Mouse (Mus musculus) lung, postnatal 25 days (tissue): ENCODE results near the gene Olfr1391.
"Not testable (repeated sequence)": the region's sequence is repeated elsewhere in the genome, so short reads cannot be mapped to it uniquely, and the experiment has no call there.

ENCODE experiments used
- DNase-seq: peaks from one replicate; pipeline ENCODE4 v3.0.0; 2022; ENCODE audit warnings: low spot score

Olfr1391 gene

DNA sequence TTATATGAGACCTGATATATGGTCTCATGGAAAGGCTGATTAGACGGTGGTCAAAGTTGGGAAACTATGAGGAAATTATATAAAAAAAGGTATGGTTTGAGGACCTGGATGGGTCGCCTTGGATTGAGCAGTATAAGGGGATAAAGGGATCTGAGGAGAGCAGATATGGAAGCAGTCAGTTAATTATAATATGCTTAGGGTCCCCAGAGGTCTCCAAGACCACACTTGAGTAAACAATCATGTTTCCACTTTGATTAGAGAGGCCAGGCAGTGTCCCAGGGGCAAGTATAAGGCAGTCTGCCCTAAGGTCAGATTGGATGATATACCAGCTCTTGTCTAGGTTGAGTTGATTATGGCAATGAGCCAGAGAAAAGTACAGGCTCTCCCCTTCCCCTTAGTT lies at the start of gene Olfr1391:
TSS of gene Olfr1391 (plus strand) at position 301 of the 400 bp plus-strand sequence.
- no peak for DNase-seq

DNA sequence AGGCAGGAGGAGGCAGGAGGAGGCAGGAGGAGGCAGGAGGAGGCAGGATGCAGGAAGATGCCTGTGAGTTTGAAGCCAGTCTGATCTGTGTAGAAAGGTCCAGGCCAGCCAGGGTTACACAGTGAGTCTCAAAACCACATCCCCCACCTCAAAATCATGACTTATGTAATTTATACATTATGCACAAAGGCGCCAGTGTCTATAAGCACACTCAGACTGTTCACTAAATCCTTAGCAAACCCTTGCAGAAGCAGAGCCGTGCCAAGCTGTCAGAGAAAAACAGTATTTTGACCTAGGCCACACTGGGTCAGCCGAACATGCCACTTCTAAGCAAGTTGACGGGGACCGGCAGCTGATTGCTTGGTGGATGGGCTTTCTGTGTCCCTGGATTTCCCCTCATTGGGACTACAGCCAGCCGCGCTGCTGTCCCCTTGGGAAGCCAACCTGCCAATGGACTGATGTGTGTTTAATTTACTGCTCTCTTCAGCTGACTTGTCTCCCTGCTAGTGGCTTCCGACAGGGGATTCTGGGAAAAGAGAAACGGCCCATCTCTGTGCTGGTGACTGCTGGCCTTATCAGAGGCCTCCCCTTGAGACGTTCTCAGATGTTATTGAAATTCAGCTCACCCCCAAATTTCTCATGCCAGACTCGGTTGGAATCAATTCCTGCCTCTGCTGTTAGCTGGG lies 48.6 kb upstream of the Olfr1391 start:
- no peak for DNase-seq

- DNase-seq, result no peak
Measured at GRCm38 (mm10) chr11:49278222-49278621, 44.3 kb upstream of the Olfr1391 start, which contains the start of gene Olfr1393. TSS of gene Olfr1393 (plus strand) at chr11:49278304.

GRCm38 (mm10) chr11:49284982-49285381 lies 37.6 kb upstream of the Olfr1391 start, which contains the start of gene Olfr1392:
TSS of gene Olfr1392 (plus strand) at chr11:49285282.
- not testable (repeated sequence) for DNase-seq

- DNase-seq, result no peak
Measured at GRCm38 (mm10) chr11:49287251-49287650, 35.3 kb upstream of the Olfr1391 start.

- no peak for DNase-seq
Measured at GRCm38 (mm10) chr11:49292777-49293176, 29.8 kb upstream of the Olfr1391 start.

- no peak for DNase-seq
Measured at GRCm38 (mm10) chr11:49304441-49304840, 18.1 kb upstream of the Olfr1391 start, which contains the start of gene Olfr10. TSS of gene Olfr10 (plus strand) at chr11:49304741.

DNA sequence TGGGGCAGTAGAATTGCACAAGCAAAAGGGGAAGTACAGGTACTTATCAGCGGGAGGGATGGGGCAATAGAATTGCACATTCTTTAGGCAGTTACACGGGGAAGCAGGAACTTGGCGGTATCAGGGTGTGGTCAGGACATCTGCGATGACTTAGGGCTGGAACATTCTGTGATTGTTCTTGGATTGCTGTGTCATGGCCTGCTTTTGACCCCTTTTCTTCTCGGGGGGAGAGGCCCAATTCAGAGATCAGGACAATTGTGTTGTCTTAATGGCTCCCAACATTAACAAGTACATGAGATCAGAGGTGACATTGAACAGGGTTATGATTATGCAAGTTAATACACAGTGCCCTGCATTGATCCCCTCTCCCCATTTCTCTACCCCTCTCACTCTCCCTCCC lies 14.0 kb upstream of the Olfr1391 start:
- not testable (repeated sequence) for DNase-seq

DNA sequence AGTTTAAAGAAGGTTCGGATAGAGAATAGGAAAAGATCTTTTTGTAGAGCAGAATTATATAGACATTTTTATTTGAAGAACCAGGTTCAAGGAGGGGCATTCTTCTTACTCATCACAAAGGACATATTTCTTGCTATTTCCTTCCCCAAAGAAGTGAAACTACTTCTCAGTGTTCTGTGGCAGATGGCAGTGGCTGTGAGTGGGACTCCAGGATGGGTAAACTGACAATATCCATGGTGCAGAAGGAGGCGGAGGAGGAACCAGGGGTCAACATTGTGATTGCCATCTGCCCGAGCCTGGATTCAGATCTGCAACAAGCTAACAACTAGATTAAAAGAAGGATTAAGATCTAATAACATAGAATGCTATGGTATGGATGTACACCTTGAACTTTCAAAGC lies 4.2 kb downstream of the Olfr1391 start:
- no peak for DNase-seq

GRCm38 (mm10) chr11:49329686-49330085 lies 7.1 kb downstream of the Olfr1391 start:
- DNase-seq, result no peak

GRCm38 (mm10) chr11:49334888-49335287 lies 12.3 kb downstream of the Olfr1391 start, which contains the start of gene Olfr1390:
TSS of gene Olfr1390 (plus strand) at chr11:49335188.
- DNase-seq, result no peak

DNA sequence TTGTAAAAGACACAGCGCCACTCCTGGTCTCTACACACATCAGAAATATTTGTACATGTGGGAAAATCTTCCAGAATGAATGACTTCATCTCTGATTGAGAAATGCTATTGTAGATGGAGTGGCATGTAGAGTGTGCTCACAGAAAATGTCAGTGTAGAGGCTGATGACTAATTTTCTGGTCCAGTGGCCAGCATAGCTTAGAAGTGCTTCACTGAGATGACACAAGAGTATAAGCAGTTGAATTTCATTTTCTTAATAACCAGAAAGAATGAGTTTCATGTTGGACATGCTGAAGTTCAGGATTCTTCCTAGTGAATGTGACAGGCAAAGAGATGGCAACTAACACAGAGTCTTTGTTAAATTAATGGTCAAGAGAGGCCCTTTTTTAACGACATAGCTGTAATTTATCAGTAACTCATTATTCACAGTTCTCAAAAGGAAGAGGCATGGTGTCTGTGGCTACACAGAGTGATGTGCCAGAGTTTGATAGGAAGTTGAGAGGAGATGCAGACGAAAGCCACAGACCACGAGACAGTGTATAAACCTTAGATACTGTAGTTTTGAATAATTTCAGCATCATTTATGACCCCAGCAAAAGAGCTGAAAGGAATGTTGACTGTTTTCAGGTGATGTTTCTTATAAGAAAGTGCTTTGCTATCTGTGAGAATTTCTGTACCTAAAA lies 14.7 kb downstream of the Olfr1391 start:
- DNase-seq, result no peak
